Mouse (Mus musculus) intestine, embryonic 16.5 days (tissue): ENCODE results near the gene Cdc6. TPM values are rescaled to one million over a fixed set of nuclear protein-coding genes. Genes with fewer than 3 reads are reported as not detected.

Experiments used
- ATAC-seq: fragments of 200-750 bp; cut with Nextera tagmentation; 2 replicates; pipeline ENCODE4 v1.8.0; 2017; ENCODE audit warnings: moderate TSS enrichment, moderate library complexity
- H3K27ac ChIP-seq: fragments of 300-500 bp; sonication (generic); 2 replicates; pipeline ENCODE4 v1.5.1; 2014; ENCODE audit warnings: mild to moderate bottlenecking, low read length
- H3K27me3 ChIP-seq: fragments of 300-500 bp; sonication (generic); replicated peaks from 2 replicates; pipeline ENCODE4 v1.6.1; 2014; ENCODE audit warnings: low read length, control low read depth, mixed read lengths; ENCODE audit not compliant: control insufficient read depth, insufficient read depth
- H3K36me3 ChIP-seq: fragments of 300-500 bp; sonication (generic); 2 replicates; pipeline ENCODE4 v1.6.1; 2014; ENCODE audit warnings: low read length, control low read depth; ENCODE audit not compliant: control insufficient read depth, insufficient read depth
- H3K4me1 ChIP-seq: fragments of 300-500 bp; sonication (generic); 2 replicates; pipeline ENCODE4 v1.6.1; 2014; ENCODE audit warnings: low read length, control low read depth, mixed read lengths; ENCODE audit not compliant: control insufficient read depth, insufficient read depth
- H3K4me2 ChIP-seq: fragments of 300-500 bp; sonication (generic); 2 replicates; pipeline ENCODE4 v1.6.1; 2014; ENCODE audit warnings: low read depth, low read length, control low read depth
- H3K4me3 ChIP-seq: fragments of 300-500 bp; sonication (generic); 2 replicates; pipeline ENCODE4 v1.5.1; 2014; ENCODE audit warnings: mild to moderate bottlenecking, low read length
- H3K9ac ChIP-seq: fragments of 300-500 bp; sonication (generic); 2 replicates; pipeline ENCODE4 v1.6.1; 2014; ENCODE audit warnings: low read depth, low read length
- H3K9me3 ChIP-seq: fragments of 300-500 bp; sonication (generic); 2 replicates; pipeline ENCODE4 v1.6.1; 2016; ENCODE audit warnings: low read length, control low read depth; ENCODE audit not compliant: control insufficient read depth
- WGBS: fragments of 180-500 bp; shearing (Covaris S2); extraction: QIAGEN DNeasy Blood & Tissue Kit; methylation state at CpG from one replicate; pipeline ENCODE4 v1.1.7; 2014; 5-methylcytosine and 5-hydroxymethylcytosine counted together
- polyA plus RNA-seq: library from polyadenylated mRNA; unstranded; fragments of >200 nt; fragmentation: Nextera tagmentation; extraction: Ambion mirVana; gene quantifications from 2 replicates; pipeline ENCODE4 v1.2.1, GENCODE M21; 2015

Cdc6 gene
- polyA plus RNA-seq, 1 experiment from 2014 or later = 23.0 TPM

- H3K27me3 ChIP-seq = no peaks in the 10 kb centered on the region
- peaks cover 62% of the 10 kb centered on the region for H3K4me1 ChIP-seq
- peak overlapping the region; percentile 76 for H3K9ac ChIP-seq
- peak overlapping the region; percentile 100 for H3K4me2 ChIP-seq
- H3K9me3 ChIP-seq = no peaks in the 10 kb centered on the region
- peak; percentile 41 for ATAC-seq
- peak overlapping the region; percentile 97 for H3K27ac ChIP-seq
- under 1% methylated on average over 51 of the region's 53 CpGs for WGBS
- H3K36me3 ChIP-seq = no peaks in the 10 kb centered on the region
- peak overlapping the region; percentile 63 for H3K4me3 ChIP-seq
Observed at GRCm38 (mm10) chr11:98960313-98960906, 52.8 kb downstream of the Cdc6 start.

GRCm38 (mm10) chr11:98961051-98961592, 53.5 kb downstream of the Cdc6 start:
- peak overlapping the region; percentile 97 for H3K27ac ChIP-seq
- H3K4me2 ChIP-seq = peak overlapping the region; percentile 100
- H3K36me3 ChIP-seq = no peaks in the 10 kb centered on the region
- peak overlapping the region; percentile 63 for H3K4me3 ChIP-seq
- 4% methylated on average over 18 of the region's 18 CpGs for WGBS
- peaks cover 63% of the 10 kb centered on the region for H3K4me1 ChIP-seq
- H3K9ac ChIP-seq = peak overlapping the region; percentile 76
- H3K27me3 ChIP-seq = no peaks in the 10 kb centered on the region
- H3K9me3 ChIP-seq = no peaks in the 10 kb centered on the region
- no peak for ATAC-seq

GRCm38 (mm10) chr11:98961766-98962165, 54.2 kb downstream of the Cdc6 start:
- H3K4me1 ChIP-seq = peaks cover 65% of the 10 kb centered on the region
- H3K4me2 ChIP-seq = peak overlapping the region; percentile 100
- H3K4me3 ChIP-seq = peak overlapping the region; percentile 63
- H3K9me3 ChIP-seq = no peaks in the 10 kb centered on the region
- H3K36me3 ChIP-seq = no peaks in the 10 kb centered on the region
- H3K27me3 ChIP-seq = no peaks in the 10 kb centered on the region
- ATAC-seq = no peak
- peak overlapping the region; percentile 76 for H3K9ac ChIP-seq
- H3K27ac ChIP-seq = peak overlapping the region; percentile 97
- WGBS = 10% methylated on average over 8 of the region's 8 CpGs

- 15% methylated on average over 12 of the region's 12 CpGs for WGBS
- Histone ChIP-seq H3K4me1 (peaks cover 73% of the 10 kb centered on the region), H3K4me3 (peak overlapping the region; percentile 63), H3K36me3 (no peaks in the 10 kb centered on the region), H3K27me3 (no peaks in the 10 kb centered on the region), H3K9ac (peak overlapping the region; percentile 76), H3K27ac (peak overlapping the region; percentile 97), H3K9me3 (no peaks in the 10 kb centered on the region), H3K4me2 (peak overlapping the region; percentile 100)
- no peak for ATAC-seq
Observed at GRCm38 (mm10) chr11:98962421-98963095, 55.0 kb downstream of the Cdc6 start.

- peak; percentile 81 for ATAC-seq
- Histone ChIP-seq H3K27me3 (no peaks in the 10 kb centered on the region), H3K36me3 (0 out of 2 replicates have a peak, but pooled peaks cover 6% of the 10 kb centered on the region), H3K4me2 (peak overlapping the region; percentile 100), H3K4me1 (peaks cover 82% of the 10 kb centered on the region), H3K27ac (peak overlapping the region; percentile 97), H3K9ac (peak overlapping the region; percentile 76), H3K4me3 (peak overlapping the region; percentile 63), H3K9me3 (no peaks in the 10 kb centered on the region)
- 1% methylated on average over 29 of the region's 32 CpGs for WGBS
Observed at GRCm38 (mm10) chr11:98963191-98964021, 55.8 kb downstream of the Cdc6 start.

GRCm38 (mm10) chr11:98964201-98964615, 56.6 kb downstream of the Cdc6 start:
- H3K36me3 ChIP-seq = 0 out of 2 replicates have a peak, but pooled peaks cover 8% of the 10 kb centered on the region
- peak overlapping the region; percentile 63 for H3K4me3 ChIP-seq
- H3K9me3 ChIP-seq = no peaks in the 10 kb centered on the region
- no peaks in the 10 kb centered on the region for H3K27me3 ChIP-seq
- peak overlapping the region; percentile 97 for H3K27ac ChIP-seq
- 9% methylated on average over 6 of the region's 6 CpGs for WGBS
- no peak for ATAC-seq
- peak overlapping the region; percentile 100 for H3K4me2 ChIP-seq
- peaks cover 84% of the 10 kb centered on the region for H3K4me1 ChIP-seq
- H3K9ac ChIP-seq = peak overlapping the region; percentile 76

GRCm38 (mm10) chr11:98964616-98965415, 57.2 kb downstream of the Cdc6 start:
- WGBS = 21% methylated on average over 15 of the region's 15 CpGs
- Histone ChIP-seq H3K9me3 (no peaks in the 10 kb centered on the region), H3K4me3 (peak overlapping the region; percentile 63), H3K9ac (peak overlapping the region; percentile 76), H3K27me3 (no peaks in the 10 kb centered on the region), H3K4me1 (peaks cover 84% of the 10 kb centered on the region), H3K27ac (peak overlapping the region; percentile 97), H3K4me2 (peak overlapping the region; percentile 100), H3K36me3 (peaks cover 12% of the 10 kb centered on the region; the same call in 1 of the 2 replicates)
- ATAC-seq = no peak

- ATAC-seq = no peak
- WGBS = 14% methylated on average over 11 of the region's 11 CpGs
- Histone ChIP-seq H3K9me3 (no peaks in the 10 kb centered on the region), H3K9ac (peak overlapping the region; percentile 76), H3K4me1 (peaks cover 91% of the 10 kb centered on the region), H3K27me3 (no peaks in the 10 kb centered on the region), H3K27ac (peak overlapping the region; percentile 97), H3K4me2 (peak overlapping the region; percentile 100), H3K4me3 (peak overlapping the region; percentile 63), H3K36me3 (peaks cover 20% of the 10 kb centered on the region)
Observed at GRCm38 (mm10) chr11:98965416-98966077, 57.9 kb downstream of the Cdc6 start.
